Mouse (Mus musculus): ENCODE data around the gene Fbxo22. TPM values are rescaled to one million over a fixed set of nuclear protein-coding genes. Genes with fewer than 3 reads are reported as not detected.
"Not testable (repeated sequence)": the region's sequence is repeated elsewhere in the genome, so short reads cannot be mapped to it uniquely, and the experiment has no call there.

The Fbxo22 gene
- total and polyA plus RNA-seq, 2 experiments from 2014 or later, result 45.0 to 48.3 TPM

GRCm38 (mm10) chr9:55246440-55246839 is 37.7 kb downstream of the Fbxo22 start:
- no peaks in the 10 kb centered on the region for H3K4me1 ChIP-seq (ENCODE audit: control insufficient read depth, insufficient read depth)
- no peak overlapping the region for H3K4me2 ChIP-seq (ENCODE audit: low read depth, low read length)
- no peaks in the 10 kb centered on the region for H3K36me3 ChIP-seq (replicated peaks; ENCODE audit: control insufficient read depth, insufficient read depth, low read length)
- no peak overlapping the region for H3K9ac ChIP-seq (replicated peaks; ENCODE audit: low read depth, low read length)
- TF ChIP-seq CTCF (IDR thresholded peaks at IDR 0.05; ENCODE audit: low read depth), result no peak
- TF ChIP-seq EP300 (IDR thresholded peaks at IDR 0.05; ENCODE audit: low read depth), result no peak
- H3K27me3 ChIP-seq (ENCODE audit: control insufficient read depth, insufficient read depth, low read length), result no peaks in the 10 kb centered on the region; the same call in 1 of the 2 replicates
- WGBS, result 75% methylated on average over 8 of the region's 8 CpGs
- no peak for ATAC-seq (ENCODE audit: insufficient read depth, low read depth)
- H3K27ac ChIP-seq (ENCODE audit: low read depth), result no peak overlapping the region
- no peaks in the 10 kb centered on the region for H3K9me3 ChIP-seq (replicated peaks; ENCODE audit: control insufficient read depth, low read length)
- no peak for DNase-seq (ENCODE audit: low spot score)
- H3K4me3 ChIP-seq (ENCODE audit: low read depth, low read length), result no peak overlapping the region

GRCm38 (mm10) chr9:55246918-55247317 is 38.2 kb downstream of the Fbxo22 start:
- no peaks in the 10 kb centered on the region for H3K9me3 ChIP-seq (replicated peaks; ENCODE audit: control insufficient read depth, low read length)
- ATAC-seq (ENCODE audit: insufficient read depth, low read depth) (no peak), DNase-seq (ENCODE audit: low spot score) (no peak)
- TF ChIP-seq CTCF (IDR thresholded peaks at IDR 0.05; ENCODE audit: low read depth) (no peak), EP300 (IDR thresholded peaks at IDR 0.05; ENCODE audit: low read depth) (no peak)
- no peak overlapping the region for H3K4me2 ChIP-seq (ENCODE audit: low read depth, low read length)
- H3K4me1 ChIP-seq (ENCODE audit: control insufficient read depth, insufficient read depth), result no peaks in the 10 kb centered on the region
- H3K27me3 ChIP-seq (ENCODE audit: control insufficient read depth, insufficient read depth, low read length), result no peaks in the 10 kb centered on the region
- H3K4me3 ChIP-seq (ENCODE audit: low read depth, low read length), result no peak overlapping the region
- WGBS, result 80% methylated on average over 4 of the region's 4 CpGs
- H3K36me3 ChIP-seq (replicated peaks; ENCODE audit: control insufficient read depth, insufficient read depth, low read length), result no peaks in the 10 kb centered on the region
- no peak overlapping the region for H3K9ac ChIP-seq (replicated peaks; ENCODE audit: low read depth, low read length)
- H3K27ac ChIP-seq (ENCODE audit: low read depth), result no peak overlapping the region

- no peaks in the 10 kb centered on the region for H3K36me3 ChIP-seq (replicated peaks; ENCODE audit: control insufficient read depth, insufficient read depth, low read length)
- H3K9me3 ChIP-seq (replicated peaks; ENCODE audit: control insufficient read depth, low read length), result no peaks in the 10 kb centered on the region
- 79% methylated on average over 4 of the region's 4 CpGs for WGBS
- H3K4me1 ChIP-seq (ENCODE audit: control insufficient read depth, insufficient read depth), result no peaks in the 10 kb centered on the region
- DNase-seq (ENCODE audit: low spot score) (no peak), ATAC-seq (ENCODE audit: insufficient read depth, low read depth) (no peak)
- H3K27ac ChIP-seq (ENCODE audit: low read depth), result no peak overlapping the region
- no peak overlapping the region for H3K4me2 ChIP-seq (ENCODE audit: low read depth, low read length)
- H3K9ac ChIP-seq (replicated peaks; ENCODE audit: low read depth, low read length), result no peak overlapping the region
- TF ChIP-seq EP300 (IDR thresholded peaks at IDR 0.05; ENCODE audit: low read depth), result no peak
- no peak for TF ChIP-seq CTCF (IDR thresholded peaks at IDR 0.05; ENCODE audit: low read depth)
- H3K4me3 ChIP-seq (ENCODE audit: low read depth, low read length), result no peak overlapping the region
- H3K27me3 ChIP-seq (ENCODE audit: control insufficient read depth, insufficient read depth, low read length), result no peaks in the 10 kb centered on the region
Observed at GRCm38 (mm10) chr9:55248465-55248864, 39.7 kb downstream of the Fbxo22 start.

- no peak overlapping the region for H3K4me3 ChIP-seq (ENCODE audit: low read depth, low read length)
- TF ChIP-seq EP300 (IDR thresholded peaks at IDR 0.05; ENCODE audit: low read depth) (no peak), CTCF (IDR thresholded peaks at IDR 0.05; ENCODE audit: low read depth) (no peak)
- no peaks in the 10 kb centered on the region for H3K4me1 ChIP-seq (ENCODE audit: control insufficient read depth, insufficient read depth)
- no peak overlapping the region for H3K9ac ChIP-seq (replicated peaks; ENCODE audit: low read depth, low read length)
- DNase-seq (ENCODE audit: low spot score) (no peak), ATAC-seq (ENCODE audit: insufficient read depth, low read depth) (no peak)
- H3K4me2 ChIP-seq (ENCODE audit: low read depth, low read length), result no peak overlapping the region
- no peaks in the 10 kb centered on the region for H3K27me3 ChIP-seq (ENCODE audit: control insufficient read depth, insufficient read depth, low read length)
- H3K27ac ChIP-seq (ENCODE audit: low read depth), result no peak overlapping the region
- 80% methylated on average over 6 of the region's 6 CpGs for WGBS
- no peaks in the 10 kb centered on the region for H3K9me3 ChIP-seq (replicated peaks; ENCODE audit: control insufficient read depth, low read length)
- no peaks in the 10 kb centered on the region for H3K36me3 ChIP-seq (replicated peaks; ENCODE audit: control insufficient read depth, insufficient read depth, low read length)
Observed at GRCm38 (mm10) chr9:55250595-55251247, 42.0 kb downstream of the Fbxo22 start.

GRCm38 (mm10) chr9:55252097-55252496 is 43.4 kb downstream of the Fbxo22 start:
- not testable (repeated sequence) for DNase-seq (ENCODE audit: low spot score); H3K9ac ChIP-seq (replicated peaks; ENCODE audit: low read depth, low read length); H3K27ac ChIP-seq (ENCODE audit: low read depth); H3K4me1 ChIP-seq (ENCODE audit: control insufficient read depth, insufficient read depth); H3K4me3 ChIP-seq (ENCODE audit: low read depth, low read length); ATAC-seq (ENCODE audit: insufficient read depth, low read depth); H3K4me2 ChIP-seq (ENCODE audit: low read depth, low read length); H3K9me3 ChIP-seq (replicated peaks; ENCODE audit: control insufficient read depth, low read length); H3K27me3 ChIP-seq (ENCODE audit: control insufficient read depth, insufficient read depth, low read length); H3K36me3 ChIP-seq (replicated peaks; ENCODE audit: control insufficient read depth, insufficient read depth, low read length)
- peak; percentile 18; the same call in 1 of the 2 replicates for TF ChIP-seq CTCF (IDR thresholded peaks at IDR 0.05; ENCODE audit: low read depth)
- 52% methylated on average over 2 of the region's 2 CpGs for WGBS

- DNase-seq (ENCODE audit: low spot score) (no peak), ATAC-seq (ENCODE audit: insufficient read depth, low read depth) (no peak)
- H3K27me3 ChIP-seq (ENCODE audit: control insufficient read depth, insufficient read depth, low read length), result no peaks in the 10 kb centered on the region
- no peaks in the 10 kb centered on the region for H3K9me3 ChIP-seq (replicated peaks; ENCODE audit: control insufficient read depth, low read length)
- TF ChIP-seq EP300 (IDR thresholded peaks at IDR 0.05; ENCODE audit: low read depth), result no peak
- TF ChIP-seq CTCF (IDR thresholded peaks at IDR 0.05; ENCODE audit: low read depth), result no peak
- 54% methylated on average over 1 of the region's 1 CpGs for WGBS
- H3K4me1 ChIP-seq (ENCODE audit: control insufficient read depth, insufficient read depth), result no peaks in the 10 kb centered on the region
- H3K36me3 ChIP-seq (replicated peaks; ENCODE audit: control insufficient read depth, insufficient read depth, low read length), result no peaks in the 10 kb centered on the region
- no peak overlapping the region for H3K9ac ChIP-seq (replicated peaks; ENCODE audit: low read depth, low read length)
- no peak overlapping the region for H3K4me3 ChIP-seq (ENCODE audit: low read depth, low read length)
- H3K27ac ChIP-seq (ENCODE audit: low read depth), result no peak overlapping the region
- H3K4me2 ChIP-seq (ENCODE audit: low read depth, low read length), result no peak overlapping the region
Observed at GRCm38 (mm10) chr9:55253849-55254248, 45.1 kb downstream of the Fbxo22 start.
